Comparison of ENCODE assay signal across 9 mouse cellular contexts in the genomic region with DNA sequence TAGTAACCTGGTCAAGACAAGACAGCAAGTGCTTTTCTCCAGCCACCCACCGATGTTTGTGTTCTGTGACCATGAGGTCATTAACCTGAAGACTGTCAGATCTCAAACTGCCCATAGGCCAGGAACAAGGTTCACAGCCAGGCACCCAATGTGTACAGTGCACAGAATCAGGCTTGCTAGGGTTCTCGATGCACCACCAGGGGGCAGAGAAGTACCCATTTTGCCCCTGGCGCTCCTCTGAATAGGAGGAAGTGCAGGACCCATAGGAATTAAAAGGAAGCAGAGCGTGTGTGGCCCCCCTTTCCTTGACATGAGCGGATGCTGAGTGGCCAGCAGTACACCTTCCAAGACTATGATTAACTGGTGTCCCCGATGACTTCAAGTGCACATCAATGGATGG. TPM values are rescaled to one million over a fixed set of nuclear protein-coding genes. Genes with fewer than 3 reads are reported as not detected.
DNase-seq lines count a peak whose midpoint lies in the region; ATAC-seq and TF ChIP-seq lines count a peak whose summit lies in the region.
"Had no signal": no experiment of that assay in that cellular context is flagged by ENCODE, and none has a peak within 500 bp of the region (broad histone marks: within the 10 kb centered on the region; RNA-seq: fewer than 3 reads in every experiment).

No protein-coding gene starts in this region.

- H3K4me1 ChIP-seq in heart, adult 2 months (ENCODE audit: control insufficient read depth, insufficient read depth, low read length) = peaks cover 2% of the 10 kb centered on the region; the same call in 1 of the 2 replicates
- no peaks in the 10 kb centered on the region for H3K4me1 ChIP-seq in liver, postnatal 0 days (ENCODE audit: insufficient read depth)
- H3K4me1 ChIP-seq in neural tube, embryonic 14.5 days (ENCODE audit: control insufficient read depth, insufficient read depth, low read length) = no peaks in the 10 kb centered on the region
- H3K4me1 ChIP-seq: heart, embryonic 13.5 days had no signal

- peak; percentile 70; the same call in 1 of the 2 replicates for TF ChIP-seq EP300 in heart, adult 2 months (IDR thresholded peaks at IDR 0.05; ENCODE audit: insufficient read depth, low read depth, low read length)
- TF ChIP-seq EP300 in liver, postnatal 0 days (IDR thresholded peaks at IDR 0.05; ENCODE audit: low read depth) = no peak

- H3K27ac ChIP-seq in heart, adult 2 months = no peak overlapping the region
- H3K27ac ChIP-seq in liver, postnatal 0 days (ENCODE audit: low read depth) = no peak overlapping the region
- H3K27ac ChIP-seq in neural tube, embryonic 14.5 days (ENCODE audit: low read depth, low read length) = no peak overlapping the region
- H3K27ac ChIP-seq: heart, embryonic 13.5 days had no signal

- H3K36me3 ChIP-seq in heart, adult 2 months (ENCODE audit: control insufficient read depth, insufficient read depth, low read length) = no peaks in the 10 kb centered on the region
- peaks cover 13% of the 10 kb centered on the region; the same call in 1 of the 2 replicates for H3K36me3 ChIP-seq in liver, postnatal 0 days (replicated peaks; ENCODE audit: insufficient read depth, low read length)
- peaks cover 23% of the 10 kb centered on the region for H3K36me3 ChIP-seq in neural tube, embryonic 14.5 days (ENCODE audit: control insufficient read depth, insufficient read depth, low read length)

- WGBS in heart, adult 2 months = 11% methylated on average over 6 of the region's 6 CpGs
- 16% methylated on average over 6 of the region's 6 CpGs for WGBS in liver, postnatal 0 days (ENCODE audit: insufficient replicate concordance)
- WGBS in neural tube, embryonic 14.5 days = 31% methylated on average over 6 of the region's 6 CpGs

- TF ChIP-seq POLR2A in heart, adult 2 months (IDR thresholded peaks at IDR 0.05; ENCODE audit: insufficient read depth, low read depth, low read length) = no peak

- peak; percentile 52 for DNase-seq in CD4-positive helper T cell, adult 2 months (ENCODE audit: low read depth, low spot score)
- peak; percentile 76 for DNase-seq in NIH3T3 (ENCODE audit: low read depth)
- peak; percentile 66 to 74 for DNase-seq in cerebellum, postnatal 14 days
- peak; percentile 57 to 66 for DNase-seq in heart, adult 2 months
- peak; percentile 69 for DNase-seq in kidney, adult 9 months
- DNase-seq in liver, postnatal 0 days = peak; percentile 83
- DNase-seq in thymus, postnatal 14 days = peak; percentile 63

- no peak overlapping the region for H3K4me2 ChIP-seq in liver, postnatal 0 days (ENCODE audit: low read depth, low read length)
- no peak overlapping the region for H3K4me2 ChIP-seq in neural tube, embryonic 14.5 days (ENCODE audit: low read depth, low read length)
- H3K4me2 ChIP-seq: heart, embryonic 13.5 days had no signal

- intact Hi-C loops in heart, adult 2 months (cut with DNase I) = loop anchor here (1.0 to 5.0 kb wide), 4 partner anchors 18 to 230 kb away; partner anchors contain the start of gene Arih1

- TF ChIP-seq CTCF in heart, adult 2 months (IDR thresholded peaks at IDR 0.05) = peak; percentile 79
- TF ChIP-seq CTCF in liver, postnatal 0 days (IDR thresholded peaks at IDR 0.05; ENCODE audit: low read depth) = peak; percentile 87

- H3K27me3 ChIP-seq in heart, adult 2 months (ENCODE audit: control insufficient read depth, insufficient read depth, low read length) = no peaks in the 10 kb centered on the region
- peaks cover 21% of the 10 kb centered on the region for H3K27me3 ChIP-seq in liver, postnatal 0 days (ENCODE audit: insufficient read depth, low read length)
- no peaks in the 10 kb centered on the region for H3K27me3 ChIP-seq in neural tube, embryonic 14.5 days (ENCODE audit: control insufficient read depth, insufficient read depth, low read length)
- H3K27me3 ChIP-seq: heart, embryonic 13.5 days had no signal

- ATAC-seq in liver, postnatal 0 days = peak; percentile 82
- ATAC-seq in neural tube, embryonic 14.5 days (ENCODE audit: low read depth) = peak; percentile 58; the same call in 1 of the 2 replicates

- no peak overlapping the region for H3K9ac ChIP-seq in heart, adult 2 months (ENCODE audit: low read depth, low read length)
- no peak overlapping the region for H3K9ac ChIP-seq in liver, postnatal 0 days (replicated peaks)
- H3K9ac ChIP-seq in neural tube, embryonic 14.5 days (replicated peaks; ENCODE audit: low read depth, low read length) = no peak overlapping the region
- H3K9ac ChIP-seq: heart, embryonic 13.5 days had no signal

- H3K9me3 ChIP-seq in liver, postnatal 0 days (ENCODE audit: low read length) = no peaks in the 10 kb centered on the region
- no peaks in the 10 kb centered on the region for H3K9me3 ChIP-seq in neural tube, embryonic 14.5 days (ENCODE audit: control insufficient read depth, low read length)
- H3K9me3 ChIP-seq: heart, embryonic 13.5 days had no signal

- H3K4me3 ChIP-seq in heart, adult 2 months = no peak overlapping the region
- H3K4me3 ChIP-seq in liver, postnatal 0 days (ENCODE audit: low read depth, low read length) = no peak overlapping the region
- H3K4me3 ChIP-seq in neural tube, embryonic 14.5 days (ENCODE audit: low read depth, low read length) = no peak overlapping the region
- H3K4me3 ChIP-seq: heart, embryonic 13.5 days had no signal

- H3K79me2 ChIP-seq in heart, adult 2 months (replicated peaks; ENCODE audit: control insufficient read depth, insufficient read depth, low read length) = no peaks in the 10 kb centered on the region

RNA-seq across cellular contexts. Expression of gene Celf6, which starts 10.6 kb away (rescaled TPM):
- not detected for total RNA-seq in heart, adult 2 months (2021)
- polyA plus RNA-seq in heart, adult 2 months (2012; rRNA removed) = 0.18 TPM in 1 of 2 replicates, not detected in the other
- polyA plus RNA-seq in liver, postnatal 0 days (2015; fragmentation: Nextera tagmentation; extraction: Ambion mirVana) = not detected in 2 replicates
- polyA plus RNA-seq in neural tube, embryonic 14.5 days (2014; fragmentation: Nextera tagmentation; extraction: Ambion mirVana) = 28.8 and 34.8 TPM in 2 replicates

RNA-seq across cellular contexts. Expression of gene Tmem202, which starts 27.5 kb away (rescaled TPM):
- total RNA-seq in heart, adult 2 months (2021) = under 1 TPM; 0.37 to 0.84 TPM
- 0.16 and 0.29 TPM in 2 replicates for polyA plus RNA-seq in heart, adult 2 months (2012; rRNA removed)
- polyA plus RNA-seq in liver, postnatal 0 days (2015; fragmentation: Nextera tagmentation; extraction: Ambion mirVana) = 0.19 TPM in 2 replicates
- 0.68 and 0.94 TPM in 2 replicates for polyA plus RNA-seq in neural tube, embryonic 14.5 days (2014; fragmentation: Nextera tagmentation; extraction: Ambion mirVana)

RNA-seq across cellular contexts. Expression of gene Hexa, which starts 27.8 kb away (rescaled TPM):
- total RNA-seq in heart, adult 2 months (2021) = 10 to 100 TPM; 46.9 to 51.7 TPM
- 50.6 and 64.4 TPM in 2 replicates for polyA plus RNA-seq in heart, adult 2 months (2012; rRNA removed)
- polyA plus RNA-seq in liver, postnatal 0 days (2015; fragmentation: Nextera tagmentation; extraction: Ambion mirVana) = 27.9 and 31.0 TPM in 2 replicates
- 49.0 and 63.3 TPM in 2 replicates for polyA plus RNA-seq in neural tube, embryonic 14.5 days (2014; fragmentation: Nextera tagmentation; extraction: Ambion mirVana)

RNA-seq across cellular contexts. Expression of gene Parp6, which starts 50.0 kb away (rescaled TPM):
- total RNA-seq in heart, adult 2 months (2021) = 10 to 100 TPM; 16.4 to 16.5 TPM
- 24.2 and 40.3 TPM in 2 replicates for polyA plus RNA-seq in heart, adult 2 months (2012; rRNA removed)
- polyA plus RNA-seq in liver, postnatal 0 days (2015; fragmentation: Nextera tagmentation; extraction: Ambion mirVana) = 3.0 and 3.5 TPM in 2 replicates
- 246 and 258 TPM in 2 replicates for polyA plus RNA-seq in neural tube, embryonic 14.5 days (2014; fragmentation: Nextera tagmentation; extraction: Ambion mirVana)

Comparison
In these comparisons a context has a peak if more than half of its experiments do, and no peak if none do; other contexts are left out.
1. RNA of gene Celf6, which starts 10.6 kb away (polyA plus RNA-seq): 28.8 to 34.8 TPM in neural tube, embryonic 14.5 days; 0.18 TPM in heart, adult 2 months and not detected in liver, postnatal 0 days; every median in the first group is over 10 times any median in the second.
2. Peak in every context shown above with its lines, with median percentiles within 50 percentile points of each other: DNase-seq.